In genomic region chr10:50910861-50911410, GRCm38 (mm10) we compare ENCODE assay signal across 11 mouse cellular contexts. TPM values are rescaled to one million over a fixed set of nuclear protein-coding genes. Genes with fewer than 3 reads are reported as not detected.
DNase-seq lines count a peak whose midpoint lies in the region; ATAC-seq lines count a peak whose summit lies in the region.
"Had no signal": no experiment of that assay in that cellular context is flagged by ENCODE, and none has a peak within 500 bp of the region (broad histone marks: within the 10 kb centered on the region; RNA-seq: fewer than 3 reads in every experiment).

No protein-coding gene starts in this region.

- no peak for DNase-seq in heart, postnatal 25 days (ENCODE audit: low spot score)
- no peak for DNase-seq in spleen, adult 12 weeks (ENCODE audit: low spot score)
- no peak for DNase-seq in adrenal gland, postnatal 4 days (ENCODE audit: low spot score in 2 of 2)
- DNase-seq in left cerebral cortex, postnatal 4 days: no peak
- DNase-seq: adrenal gland, postnatal 36 days; heart, postnatal 14 days had no signal

- no peak overlapping the region for H3K27ac ChIP-seq in heart, embryonic 11.5 days (ENCODE audit: low read depth, low read length)
- no peak overlapping the region for H3K27ac ChIP-seq in hindbrain, embryonic 13.5 days
- no peak overlapping the region for H3K27ac ChIP-seq in midbrain, embryonic 12.5 days (replicated peaks)

- H3K36me3 ChIP-seq in heart, embryonic 11.5 days (ENCODE audit: control insufficient read depth, insufficient read depth, low read length): no peaks in the 10 kb centered on the region
- H3K36me3 ChIP-seq in hindbrain, embryonic 13.5 days: no peaks in the 10 kb centered on the region
- H3K36me3 ChIP-seq in midbrain, embryonic 12.5 days: no peaks in the 10 kb centered on the region

- intact Hi-C loops in heart, postnatal 25 days (cut with DNase I): no loop called here
- intact Hi-C loops in left cerebral cortex, postnatal 4 days (cut with DNase I): loop anchor here (5.0 kb wide), 1 partner anchor 496 kb away; no protein-coding TSS in a partner anchor

- no peak overlapping the region for H3K9ac ChIP-seq in heart, embryonic 11.5 days (ENCODE audit: low read depth, low read length)
- no peak overlapping the region for H3K9ac ChIP-seq in hindbrain, embryonic 13.5 days
- H3K9ac ChIP-seq in midbrain, embryonic 12.5 days (replicated peaks): no peak overlapping the region

- 9% methylated on average over 12 of the region's 12 CpGs for WGBS in heart, embryonic 11.5 days (ENCODE audit: insufficient replicate concordance)
- 3% methylated on average over 12 of the region's 12 CpGs for WGBS in hindbrain, embryonic 13.5 days
- 4% methylated on average over 12 of the region's 12 CpGs for WGBS in midbrain, embryonic 12.5 days

- H3K27me3 ChIP-seq in heart, embryonic 11.5 days (ENCODE audit: control insufficient read depth, insufficient read depth, low read length): peaks cover 63% of the 10 kb centered on the region
- H3K27me3 ChIP-seq in hindbrain, embryonic 13.5 days: peaks cover 77% of the 10 kb centered on the region
- peaks cover 62% of the 10 kb centered on the region for H3K27me3 ChIP-seq in midbrain, embryonic 12.5 days

- H3K4me1 ChIP-seq in heart, embryonic 11.5 days (ENCODE audit: control insufficient read depth, insufficient read depth, low read length): peaks cover 3% of the 10 kb centered on the region
- H3K4me1 ChIP-seq in hindbrain, embryonic 13.5 days (replicated peaks): peaks cover 9% of the 10 kb centered on the region
- peaks cover 12% of the 10 kb centered on the region; the same call in 1 of the 2 replicates for H3K4me1 ChIP-seq in midbrain, embryonic 12.5 days

- ATAC-seq in heart, embryonic 11.5 days (replicated peaks; ENCODE audit: insufficient number of reproducible peaks, low FRiP score, low TSS enrichment): no peak
- ATAC-seq in common myeloid progenitor, adult 5-6 weeks (replicated peaks; ENCODE audit: low read depth, poor library complexity, severe bottlenecking): 0 out of 2 replicates have a peak, but pooled peaks have one; percentile 31
- ATAC-seq in hindbrain, embryonic 13.5 days (ENCODE audit: low FRiP score): peak; percentile 81
- peak; percentile 90 for ATAC-seq in midbrain, embryonic 12.5 days (ENCODE audit: low FRiP score, low read depth)

- H3K4me2 ChIP-seq in heart, embryonic 11.5 days: peak overlapping the region; percentile 62
- peak overlapping the region; percentile 35 for H3K4me2 ChIP-seq in hindbrain, embryonic 13.5 days
- peak overlapping the region; percentile 52 for H3K4me2 ChIP-seq in midbrain, embryonic 12.5 days (replicated peaks)

- H3K9me3 ChIP-seq in heart, embryonic 11.5 days (replicated peaks; ENCODE audit: control insufficient read depth, low read length): no peaks in the 10 kb centered on the region
- peaks cover 5% of the 10 kb centered on the region; the same call in 1 of the 2 replicates for H3K9me3 ChIP-seq in hindbrain, embryonic 13.5 days
- H3K9me3 ChIP-seq in midbrain, embryonic 12.5 days: no peaks in the 10 kb centered on the region

- peak overlapping the region; percentile 30 for H3K4me3 ChIP-seq in heart, embryonic 11.5 days (ENCODE audit: low read depth, low read length)
- H3K4me3 ChIP-seq in hindbrain, embryonic 13.5 days: peak overlapping the region; percentile 23
- H3K4me3 ChIP-seq in midbrain, embryonic 12.5 days: peak overlapping the region; percentile 30

RNA-seq across cellular contexts. Expression of gene Sim1, which starts 16.4 kb away (rescaled TPM):
- 0.09 and 0.23 TPM in 2 replicates for polyA plus RNA-seq in heart, embryonic 11.5 days (2014; fragmentation: Nextera tagmentation; extraction: Ambion mirVana)
- not detected for total RNA-seq in heart, postnatal 25 days (2021)
- not detected in 2 replicates for total RNA-seq in common myeloid progenitor, adult 5-6 weeks (2017)
- 0.10 and 0.13 TPM in 2 replicates for polyA plus RNA-seq in hindbrain, embryonic 13.5 days (2015; fragmentation: Nextera tagmentation; extraction: Ambion mirVana)
- polyA plus RNA-seq in midbrain, embryonic 12.5 days (2016; fragmentation: Nextera tagmentation; extraction: Ambion mirVana): 5.1 and 6.0 TPM in 2 replicates
- total RNA-seq in adrenal gland, postnatal 4 days (2021): 1 to 10 TPM in 1 of 2 experiments, under 1 TPM in 1; 0.06 to 3.7 TPM
- 1 to 10 TPM in 1 of 2 experiments, under 1 TPM in 1; 0.10 to 1.0 TPM for total RNA-seq in left cerebral cortex, postnatal 4 days (2021)
- total RNA-seq: adrenal gland, postnatal 36 days; heart, postnatal 14 days; neutrophil, adult 5-6 weeks had no signal
